Mouse (Mus musculus): ENCODE results near the gene Sec23a. TPM values are rescaled to one million over a fixed set of nuclear protein-coding genes. Genes with fewer than 3 reads are reported as not detected.
"Not testable (repeated sequence)": the region's sequence is repeated elsewhere in the genome, so short reads cannot be mapped to it uniquely, and the experiment has no call there.

Gene Sec23a
- polyA plus RNA-seq, 1 experiment from 2014 or later, result 77.8 TPM

DNA sequence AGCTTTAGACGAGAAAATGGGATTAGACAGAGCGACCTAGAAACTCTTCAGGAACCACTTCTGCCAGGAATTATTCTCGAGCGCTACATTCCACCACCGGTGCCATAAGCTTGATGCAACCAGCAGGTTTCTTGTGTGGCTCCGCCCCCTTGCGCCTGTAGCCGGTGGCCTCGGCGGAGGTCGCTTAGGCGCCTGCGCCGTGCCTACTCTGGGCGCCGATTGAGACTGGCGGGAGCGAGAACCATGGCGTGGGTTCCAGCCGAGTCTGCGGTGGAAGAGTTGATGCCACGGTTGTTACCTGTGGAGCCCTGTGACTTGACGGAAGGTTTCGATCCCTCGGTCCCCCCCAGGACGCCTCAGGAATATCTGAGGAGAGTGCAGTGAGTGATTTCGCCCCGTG lies 1.4 kb upstream of the Sec23a start, which contains the start of gene Gemin2:
Gene Gemin2 (plus strand): TSS at position 160 of the 400 bp plus-strand sequence.
- H3K27ac ChIP-seq (ENCODE audit: low read depth, low read length), result peak within 1 kb of the TSS; percentile 91
- H3K4me2 ChIP-seq, result peak within 1 kb of the TSS; percentile 74
- H3K9me3 ChIP-seq (replicated peaks; ENCODE audit: control insufficient read depth, low read length), result no peaks in the 10 kb centered on the region
- H3K9ac ChIP-seq (ENCODE audit: low read depth, low read length), result peak within 1 kb of the TSS; percentile 82
- H3K4me3 ChIP-seq (ENCODE audit: low read depth, low read length), result peak within 1 kb of the TSS; percentile 69
- ATAC-seq (replicated peaks; ENCODE audit: insufficient number of reproducible peaks, low FRiP score, low TSS enrichment), result peak; percentile 75
- peaks cover 9% of the 10 kb centered on the region; the same call in 1 of the 2 replicates for H3K4me1 ChIP-seq (ENCODE audit: control insufficient read depth, insufficient read depth, low read length)
- no peaks in the 10 kb centered on the region for H3K27me3 ChIP-seq (ENCODE audit: control insufficient read depth, insufficient read depth, low read length)
- peaks cover 4% of the 10 kb centered on the region; the same call in 1 of the 2 replicates for H3K36me3 ChIP-seq (ENCODE audit: control insufficient read depth, insufficient read depth, low read length)
- WGBS (ENCODE audit: insufficient replicate concordance), result under 1% methylated on average over 28 of the region's 28 CpGs

DNA sequence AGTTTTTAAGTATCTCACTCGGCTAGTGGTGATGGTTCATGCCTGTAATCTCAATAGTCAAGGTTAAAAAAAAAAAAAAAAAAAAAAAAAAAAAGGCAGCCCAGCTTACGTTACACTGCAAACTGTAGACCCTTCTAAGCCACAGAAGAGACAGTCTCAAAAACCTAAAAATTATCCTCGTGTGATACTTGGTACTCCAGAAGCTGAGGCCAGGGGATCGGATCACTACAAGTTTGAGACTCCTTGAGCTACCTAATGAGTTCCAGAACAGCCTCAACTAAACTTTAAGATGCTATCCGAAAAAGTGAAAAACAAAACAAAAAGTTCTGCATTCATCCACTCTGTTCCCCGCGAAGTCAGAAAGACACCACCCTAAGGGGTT lies 884 bp upstream of the Sec23a start:
- no peak for ATAC-seq (replicated peaks; ENCODE audit: insufficient number of reproducible peaks, low FRiP score, low TSS enrichment)
- Histone ChIP-seq H3K9ac (ENCODE audit: low read depth, low read length) (peak overlapping the region; percentile 82), H3K9me3 (replicated peaks; ENCODE audit: control insufficient read depth, low read length) (no peaks in the 10 kb centered on the region), H3K4me2 (peak overlapping the region; percentile 74), H3K36me3 (ENCODE audit: control insufficient read depth, insufficient read depth, low read length) (no peaks in the 10 kb centered on the region), H3K27me3 (ENCODE audit: control insufficient read depth, insufficient read depth, low read length) (no peaks in the 10 kb centered on the region), H3K4me3 (ENCODE audit: low read depth, low read length) (peak overlapping the region; percentile 69), H3K27ac (ENCODE audit: low read depth, low read length) (peak overlapping the region; percentile 91), H3K4me1 (ENCODE audit: control insufficient read depth, insufficient read depth, low read length) (peaks cover 9% of the 10 kb centered on the region; the same call in 1 of the 2 replicates)
- WGBS (ENCODE audit: insufficient replicate concordance), result 2% methylated on average over 7 of the region's 7 CpGs

DNA sequence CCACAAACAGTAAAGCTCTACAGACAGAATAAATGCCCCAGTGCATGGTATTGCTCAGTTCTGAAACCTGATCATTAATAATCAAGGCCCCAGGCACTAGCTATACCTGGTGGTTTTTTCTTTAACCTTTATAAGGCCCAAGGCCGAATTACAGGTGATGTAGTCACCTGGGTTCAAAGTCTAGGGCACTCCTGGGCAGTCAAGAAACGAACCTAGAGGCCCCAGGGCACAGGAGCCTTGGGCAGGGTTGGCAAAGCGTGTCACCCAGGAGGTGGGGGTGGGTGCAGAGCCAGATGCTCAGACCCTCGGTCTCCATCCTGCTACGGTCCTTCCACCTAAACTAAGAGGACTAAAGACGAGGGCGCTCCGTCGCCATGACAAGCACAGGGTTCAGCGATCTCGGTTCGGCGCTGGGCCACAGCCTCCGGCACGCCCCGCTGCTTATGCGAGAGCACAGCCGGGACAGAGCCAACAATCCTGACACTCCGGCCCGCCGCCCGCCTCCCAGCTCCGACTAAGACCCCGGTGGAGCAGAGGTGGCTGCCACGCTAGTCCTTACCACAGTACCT lies 458 bp downstream of the Sec23a start:
- peak overlapping the region; percentile 74 for H3K4me2 ChIP-seq
- peak overlapping the region; percentile 69 for H3K4me3 ChIP-seq (ENCODE audit: low read depth, low read length)
- WGBS (ENCODE audit: insufficient replicate concordance), result 1% methylated on average over 25 of the region's 25 CpGs
- ATAC-seq (replicated peaks; ENCODE audit: insufficient number of reproducible peaks, low FRiP score, low TSS enrichment), result peak; percentile 61; the same call in 1 of the 2 replicates
- no peaks in the 10 kb centered on the region for H3K9me3 ChIP-seq (replicated peaks; ENCODE audit: control insufficient read depth, low read length)
- peaks cover 9% of the 10 kb centered on the region; the same call in 1 of the 2 replicates for H3K4me1 ChIP-seq (ENCODE audit: control insufficient read depth, insufficient read depth, low read length)
- peak overlapping the region; percentile 87 for H3K27ac ChIP-seq (ENCODE audit: low read depth, low read length)
- H3K27me3 ChIP-seq (ENCODE audit: control insufficient read depth, insufficient read depth, low read length), result no peaks in the 10 kb centered on the region
- H3K9ac ChIP-seq (ENCODE audit: low read depth, low read length), result peak overlapping the region; percentile 84
- peaks cover 8% of the 10 kb centered on the region for H3K36me3 ChIP-seq (ENCODE audit: control insufficient read depth, insufficient read depth, low read length)

DNA sequence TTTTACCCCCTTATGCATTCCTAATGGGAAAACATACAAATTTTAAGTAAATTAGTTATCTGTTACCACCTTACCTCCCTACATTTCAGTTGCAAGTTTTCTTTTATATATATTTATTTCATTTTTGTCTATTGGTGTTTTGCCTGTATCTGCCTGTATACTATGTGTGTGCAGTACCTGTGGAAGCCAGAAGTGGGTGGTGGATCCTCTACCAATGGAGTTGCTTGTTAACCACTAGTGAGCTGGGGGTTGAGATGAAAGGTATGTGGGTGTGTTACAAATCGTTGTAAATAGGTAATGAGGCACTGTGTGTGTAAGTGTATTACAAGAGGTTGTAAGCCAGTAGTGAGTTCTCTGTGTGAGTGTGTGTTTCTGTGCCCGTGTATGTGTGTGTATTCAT lies 1.3 kb downstream of the Sec23a start:
- Histone ChIP-seq H3K36me3 (ENCODE audit: control insufficient read depth, insufficient read depth, low read length) (peaks cover 11% of the 10 kb centered on the region), H3K9me3 (replicated peaks; ENCODE audit: control insufficient read depth, low read length) (no peaks in the 10 kb centered on the region), H3K4me1 (ENCODE audit: control insufficient read depth, insufficient read depth, low read length) (peaks cover 9% of the 10 kb centered on the region; the same call in 1 of the 2 replicates), H3K4me2 (peak overlapping the region; percentile 74), H3K27me3 (ENCODE audit: control insufficient read depth, insufficient read depth, low read length) (no peaks in the 10 kb centered on the region), H3K4me3 (ENCODE audit: low read depth, low read length) (peak overlapping the region; percentile 69), H3K9ac (ENCODE audit: low read depth, low read length) (no peak overlapping the region), H3K27ac (ENCODE audit: low read depth, low read length) (no peak overlapping the region)
- WGBS (ENCODE audit: insufficient replicate concordance), result 60% methylated on average over 2 of the region's 2 CpGs
- no peak for ATAC-seq (replicated peaks; ENCODE audit: insufficient number of reproducible peaks, low FRiP score, low TSS enrichment)

DNA sequence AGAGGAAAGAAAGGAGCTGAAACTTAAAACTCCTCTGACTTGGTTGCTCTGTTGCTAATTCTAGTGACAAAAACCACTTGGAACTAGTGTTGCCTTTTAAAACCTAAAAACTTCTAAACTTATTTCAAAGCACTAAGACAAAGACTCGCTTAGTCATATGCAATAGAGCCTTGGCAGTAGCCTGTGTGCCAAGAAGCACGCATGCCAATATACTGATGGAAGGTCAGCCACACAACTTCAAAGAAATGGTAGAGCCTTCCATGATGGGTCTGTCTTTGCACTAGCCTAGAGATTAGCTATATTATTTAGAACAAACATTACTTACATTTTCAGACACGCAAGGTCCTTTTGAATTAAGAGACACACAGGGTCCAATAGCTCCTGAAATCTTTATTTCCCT lies 26.1 kb downstream of the Sec23a start:
- H3K4me2 ChIP-seq, result no peak overlapping the region
- no peak overlapping the region for H3K9ac ChIP-seq (ENCODE audit: low read depth, low read length)
- ATAC-seq (replicated peaks; ENCODE audit: insufficient number of reproducible peaks, low FRiP score, low TSS enrichment), result no peak
- no peaks in the 10 kb centered on the region for H3K9me3 ChIP-seq (replicated peaks; ENCODE audit: control insufficient read depth, low read length)
- H3K27me3 ChIP-seq (ENCODE audit: control insufficient read depth, insufficient read depth, low read length), result no peaks in the 10 kb centered on the region
- 94% methylated on average over 3 of the region's 3 CpGs for WGBS (ENCODE audit: insufficient replicate concordance)
- H3K4me1 ChIP-seq (ENCODE audit: control insufficient read depth, insufficient read depth, low read length), result no peaks in the 10 kb centered on the region
- H3K27ac ChIP-seq (ENCODE audit: low read depth, low read length), result no peak overlapping the region
- peaks cover 19% of the 10 kb centered on the region for H3K36me3 ChIP-seq (ENCODE audit: control insufficient read depth, insufficient read depth, low read length)
- no peak overlapping the region for H3K4me3 ChIP-seq (ENCODE audit: low read depth, low read length)

DNA sequence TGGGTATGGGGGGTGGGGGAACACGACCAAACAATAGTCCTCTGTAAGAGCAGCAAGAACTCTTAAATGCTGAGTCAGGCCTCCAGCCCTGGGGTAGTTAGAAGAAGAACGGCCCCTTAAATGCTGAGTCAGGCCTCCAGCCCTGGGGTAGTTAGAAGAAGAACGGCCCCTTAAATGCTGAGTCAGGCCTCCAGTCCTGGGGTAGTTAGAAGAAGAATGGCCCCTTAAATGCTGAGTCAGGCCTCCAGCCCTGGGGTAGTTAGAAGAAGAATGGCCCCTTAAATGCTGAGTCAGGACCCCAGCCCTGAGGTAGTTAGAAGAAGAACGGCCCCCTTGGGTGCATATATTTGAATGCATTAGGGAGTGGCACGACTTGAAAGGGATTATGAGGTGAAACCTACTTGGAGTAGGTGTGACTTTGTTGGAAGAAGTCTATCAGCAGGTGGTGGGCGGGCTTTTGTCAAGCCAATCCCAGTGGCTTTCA lies 30.6 kb downstream of the Sec23a start:
- H3K4me3 ChIP-seq (ENCODE audit: low read depth, low read length); H3K27me3 ChIP-seq (ENCODE audit: control insufficient read depth, insufficient read depth, low read length); H3K4me1 ChIP-seq (ENCODE audit: control insufficient read depth, insufficient read depth, low read length); H3K27ac ChIP-seq (ENCODE audit: low read depth, low read length); H3K9me3 ChIP-seq (replicated peaks; ENCODE audit: control insufficient read depth, low read length); H3K9ac ChIP-seq (ENCODE audit: low read depth, low read length); H3K4me2 ChIP-seq: not testable (repeated sequence)
- 58% methylated on average over 6 of the region's 6 CpGs for WGBS (ENCODE audit: insufficient replicate concordance)
- peaks cover 19% of the 10 kb centered on the region for H3K36me3 ChIP-seq (ENCODE audit: control insufficient read depth, insufficient read depth, low read length)
- ATAC-seq (replicated peaks; ENCODE audit: insufficient number of reproducible peaks, low FRiP score, low TSS enrichment), result peak; percentile 76

DNA sequence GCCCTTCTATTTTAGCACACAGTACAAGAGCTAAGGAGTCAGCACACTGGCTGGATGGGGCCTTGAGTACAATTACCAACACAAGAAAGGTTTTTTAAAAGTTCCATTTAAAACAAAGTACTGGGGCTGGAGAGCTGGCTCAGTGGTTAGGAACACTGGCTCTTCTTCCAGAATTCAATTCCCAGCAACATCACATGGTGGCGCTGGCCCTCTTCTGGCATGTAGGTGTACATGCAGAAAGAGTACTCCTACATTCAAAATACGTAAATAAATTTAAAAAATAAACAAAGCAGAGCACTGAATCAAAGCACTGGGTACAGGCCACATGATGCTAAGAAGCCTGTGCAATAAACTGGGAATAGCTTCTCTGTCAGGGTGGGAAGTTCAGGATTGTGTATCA lies 34.9 kb downstream of the Sec23a start:
- no peak overlapping the region for H3K9ac ChIP-seq (ENCODE audit: low read depth, low read length)
- no peaks in the 10 kb centered on the region for H3K4me1 ChIP-seq (ENCODE audit: control insufficient read depth, insufficient read depth, low read length)
- H3K36me3 ChIP-seq (ENCODE audit: control insufficient read depth, insufficient read depth, low read length), result peaks cover 17% of the 10 kb centered on the region
- 81% methylated on average over 2 of the region's 2 CpGs for WGBS (ENCODE audit: insufficient replicate concordance)
- H3K4me3 ChIP-seq (ENCODE audit: low read depth, low read length), result no peak overlapping the region
- no peak overlapping the region for H3K4me2 ChIP-seq
- no peak overlapping the region for H3K27ac ChIP-seq (ENCODE audit: low read depth, low read length)
- no peaks in the 10 kb centered on the region for H3K9me3 ChIP-seq (replicated peaks; ENCODE audit: control insufficient read depth, low read length)
- H3K27me3 ChIP-seq (ENCODE audit: control insufficient read depth, insufficient read depth, low read length), result no peaks in the 10 kb centered on the region
- ATAC-seq (replicated peaks; ENCODE audit: insufficient number of reproducible peaks, low FRiP score, low TSS enrichment), result no peak

DNA sequence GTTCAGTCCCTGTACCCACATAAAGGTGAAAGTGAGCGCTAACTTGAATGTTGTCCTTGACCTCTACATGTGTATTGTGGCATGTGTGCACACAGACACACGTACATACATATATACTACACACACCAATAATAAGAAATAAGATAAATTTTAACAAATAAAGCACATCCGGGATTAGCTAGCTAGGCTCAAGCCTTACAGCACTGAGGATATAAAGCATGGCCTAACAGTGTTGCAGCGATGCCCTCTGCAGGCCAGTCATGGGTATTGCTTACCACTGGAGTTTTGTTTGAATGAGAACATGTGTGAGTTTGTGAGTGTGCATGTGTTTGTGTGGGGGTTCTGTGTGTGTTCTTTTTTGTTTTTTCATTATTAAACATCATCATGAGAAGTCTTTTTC lies 47.2 kb downstream of the Sec23a start:
- Histone ChIP-seq H3K27ac (ENCODE audit: low read depth, low read length) (no peak overlapping the region), H3K9ac (ENCODE audit: low read depth, low read length) (no peak overlapping the region), H3K27me3 (ENCODE audit: control insufficient read depth, insufficient read depth, low read length) (no peaks in the 10 kb centered on the region), H3K4me2 (no peak overlapping the region), H3K9me3 (replicated peaks; ENCODE audit: control insufficient read depth, low read length) (no peaks in the 10 kb centered on the region), H3K36me3 (ENCODE audit: control insufficient read depth, insufficient read depth, low read length) (peaks cover 20% of the 10 kb centered on the region), H3K4me1 (ENCODE audit: control insufficient read depth, insufficient read depth, low read length) (peaks cover 11% of the 10 kb centered on the region; the same call in 1 of the 2 replicates), H3K4me3 (ENCODE audit: low read depth, low read length) (no peak overlapping the region)
- 76% methylated on average over 4 of the region's 4 CpGs for WGBS (ENCODE audit: insufficient replicate concordance)
- no peak for ATAC-seq (replicated peaks; ENCODE audit: insufficient number of reproducible peaks, low FRiP score, low TSS enrichment)

DNA sequence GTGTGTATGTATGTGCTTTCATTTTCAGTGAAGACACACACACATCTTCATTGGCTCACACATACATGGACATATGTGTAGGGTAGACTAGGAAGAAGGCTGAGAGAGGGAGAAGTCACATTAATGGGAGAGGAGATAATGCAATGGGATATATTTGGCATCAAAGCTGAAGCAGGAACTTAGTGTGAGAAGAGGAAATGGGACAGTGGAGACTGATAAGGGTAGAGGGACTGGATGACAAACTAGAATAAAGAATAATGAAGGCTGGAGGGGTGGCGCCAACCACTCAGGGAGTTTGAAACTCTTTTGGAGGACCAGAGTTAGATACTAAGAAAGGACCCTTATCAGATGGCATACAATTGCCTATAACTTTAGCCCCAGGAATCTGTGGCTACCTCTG lies 51.0 kb downstream of the Sec23a start:
- H3K36me3 ChIP-seq (ENCODE audit: control insufficient read depth, insufficient read depth, low read length), result peaks cover 16% of the 10 kb centered on the region; the same call in 1 of the 2 replicates
- H3K4me1 ChIP-seq (ENCODE audit: control insufficient read depth, insufficient read depth, low read length), result peaks cover 11% of the 10 kb centered on the region; the same call in 1 of the 2 replicates
- H3K9ac ChIP-seq (ENCODE audit: low read depth, low read length), result no peak overlapping the region
- no peaks in the 10 kb centered on the region for H3K27me3 ChIP-seq (ENCODE audit: control insufficient read depth, insufficient read depth, low read length)
- H3K27ac ChIP-seq (ENCODE audit: low read depth, low read length), result no peak overlapping the region
- 83% methylated on average over 1 of the region's 1 CpGs for WGBS (ENCODE audit: insufficient replicate concordance)
- H3K4me3 ChIP-seq (ENCODE audit: low read depth, low read length), result no peak overlapping the region
- no peak overlapping the region for H3K4me2 ChIP-seq
- no peaks in the 10 kb centered on the region for H3K9me3 ChIP-seq (replicated peaks; ENCODE audit: control insufficient read depth, low read length)
- ATAC-seq (replicated peaks; ENCODE audit: insufficient number of reproducible peaks, low FRiP score, low TSS enrichment), result no peak

Data from heart, embryonic 11.5 days (tissue).